Mouse (Mus musculus): ENCODE data around the gene Olfr629.
"Not testable (repeated sequence)": the region's sequence is repeated elsewhere in the genome, so short reads cannot be mapped to it uniquely, and the experiment has no call there.

Gene Olfr629

DNA sequence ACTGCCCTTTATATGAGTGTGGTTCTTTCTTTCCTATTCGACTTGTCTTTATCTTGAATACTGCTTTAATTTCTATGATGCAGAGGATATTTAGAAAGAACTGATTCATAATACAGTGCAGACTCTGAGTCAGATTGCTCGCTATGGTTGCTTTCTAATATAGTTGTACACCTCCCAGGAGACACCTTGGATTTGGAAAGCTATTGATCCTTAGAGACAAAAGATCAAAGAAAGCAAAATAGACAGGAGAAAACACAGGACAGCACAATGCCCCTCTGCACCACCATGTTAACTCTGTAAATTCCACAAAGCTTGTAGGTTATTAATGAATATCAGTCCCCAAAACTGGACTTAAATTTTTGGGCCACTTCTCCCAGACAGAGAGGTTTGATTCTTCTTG lies at the start of gene Olfr629:
Olfr629 (minus strand) TSS at position 101 of the 400 bp plus-strand sequence.
- DNase-seq = no peak

DNA sequence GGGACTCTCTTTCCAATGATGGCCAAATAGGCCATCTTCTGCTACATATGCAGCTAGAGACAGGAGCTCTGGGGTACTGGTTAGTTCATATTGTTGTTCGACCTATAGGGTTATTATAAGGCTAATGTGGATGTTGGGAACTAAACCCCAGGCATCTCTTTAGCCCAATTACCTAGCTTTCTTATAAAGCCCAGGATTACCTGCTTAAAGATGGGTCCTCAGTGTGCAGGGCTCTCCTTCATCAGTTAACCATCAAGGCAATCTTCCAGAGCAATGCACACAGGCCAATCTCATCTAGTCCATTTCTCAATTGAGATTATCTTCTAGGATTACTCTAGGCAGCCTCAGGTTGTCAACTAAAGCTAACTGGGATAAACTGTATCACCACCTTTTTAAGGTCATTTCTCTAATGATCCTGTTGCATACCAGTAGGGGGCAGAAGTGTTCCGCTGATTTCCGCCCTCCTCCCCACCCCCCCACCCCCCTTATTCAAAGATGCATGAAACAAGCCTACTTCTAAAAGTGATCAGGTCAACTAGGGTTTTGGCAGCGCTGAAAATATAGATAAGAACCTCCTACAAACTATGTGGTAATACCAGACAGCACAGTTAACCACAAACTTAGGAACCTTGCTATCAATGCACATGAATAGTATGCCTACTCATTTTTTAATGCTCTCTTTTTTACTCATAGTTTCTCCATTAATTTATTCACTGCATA lies 48.1 kb upstream of the Olfr629 start:
- DNase-seq = no peak

DNA sequence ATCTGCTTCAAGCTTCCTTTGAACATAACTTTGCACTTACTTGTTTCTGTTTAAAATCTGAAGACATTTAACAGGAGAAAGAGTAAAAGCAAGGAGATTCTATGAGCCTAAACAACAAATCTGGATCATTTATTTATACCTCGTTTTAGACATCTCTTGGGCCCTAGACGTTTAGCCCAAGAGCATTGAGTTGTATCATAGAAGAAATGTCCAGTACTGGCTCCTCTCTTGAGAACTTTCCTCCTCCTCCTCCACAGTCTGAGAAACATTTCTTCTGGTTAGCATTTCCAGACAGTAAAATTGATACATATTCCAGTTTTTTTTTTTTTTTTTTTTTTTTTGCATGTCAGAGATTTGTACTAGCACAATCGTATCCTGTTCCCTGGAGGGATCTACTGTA lies 47.0 kb upstream of the Olfr629 start, which contains the start of gene Olfr67:
Olfr67 (minus strand) TSS at position 101 of the 400 bp plus-strand sequence.
- DNase-seq = no peak

DNA sequence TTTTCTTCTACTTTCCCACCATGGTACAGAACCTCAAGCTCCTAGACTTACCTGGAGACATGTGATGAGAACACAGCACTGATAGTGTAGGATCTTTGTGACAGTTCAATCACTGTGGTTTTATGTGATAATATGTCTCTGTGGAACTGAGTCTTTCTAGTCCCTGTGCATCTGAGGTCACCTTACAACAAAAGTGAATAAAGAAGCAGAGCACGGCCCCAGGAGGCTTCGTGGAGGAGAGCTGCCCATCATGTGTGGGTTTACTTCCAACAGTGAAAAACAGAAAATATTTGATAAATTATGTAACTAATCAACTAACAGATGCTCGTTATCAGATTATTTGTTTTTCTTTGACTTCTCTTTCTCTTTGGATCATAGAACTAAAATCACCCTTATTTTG lies 34.9 kb upstream of the Olfr629 start, which contains the start of gene Olfr68:
Olfr68 (minus strand) TSS at position 101 of the 400 bp plus-strand sequence.
- DNase-seq = no peak

DNA sequence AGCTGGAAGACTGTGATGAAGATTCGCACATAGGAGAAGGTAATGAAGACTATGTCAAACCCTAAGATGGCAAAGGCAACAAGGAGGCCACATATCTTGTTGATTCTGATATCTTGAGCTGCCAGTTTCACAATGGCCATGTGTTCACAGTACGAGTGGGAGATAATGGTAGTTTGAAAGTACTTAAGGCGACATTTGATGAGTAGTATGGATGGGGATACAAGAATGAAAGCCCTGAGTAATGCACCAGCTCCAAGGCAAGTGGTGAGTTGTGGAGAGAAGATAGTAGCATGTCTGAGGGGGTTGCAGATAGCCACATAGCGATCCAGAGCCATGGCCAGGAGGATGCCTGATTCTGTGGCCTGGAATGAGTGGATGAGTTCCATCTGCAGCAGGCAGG lies 32.9 kb upstream of the Olfr629 start:
- not testable (repeated sequence) for DNase-seq

DNA sequence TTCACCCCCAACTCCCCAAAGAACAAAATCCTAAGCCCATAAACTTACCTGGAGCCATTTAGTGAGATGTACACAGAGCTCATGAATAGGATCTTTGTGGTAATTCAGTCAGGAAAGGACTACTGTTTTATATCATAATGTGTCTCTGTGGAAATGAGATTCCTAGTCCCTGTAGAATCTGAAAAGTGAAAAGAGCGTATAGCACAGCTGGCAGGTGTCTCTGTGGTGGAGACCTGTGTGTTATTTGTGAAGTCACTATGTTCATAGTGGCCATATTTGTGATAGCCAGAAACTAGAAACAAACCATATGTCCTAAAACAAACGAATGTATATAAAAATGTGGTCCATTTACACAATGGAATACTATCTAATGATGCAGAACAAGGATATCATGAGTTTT lies 26.8 kb upstream of the Olfr629 start, which contains the start of gene Olfr69:
Olfr69 (minus strand) TSS at position 101 of the 400 bp plus-strand sequence.
- no peak for DNase-seq

DNA sequence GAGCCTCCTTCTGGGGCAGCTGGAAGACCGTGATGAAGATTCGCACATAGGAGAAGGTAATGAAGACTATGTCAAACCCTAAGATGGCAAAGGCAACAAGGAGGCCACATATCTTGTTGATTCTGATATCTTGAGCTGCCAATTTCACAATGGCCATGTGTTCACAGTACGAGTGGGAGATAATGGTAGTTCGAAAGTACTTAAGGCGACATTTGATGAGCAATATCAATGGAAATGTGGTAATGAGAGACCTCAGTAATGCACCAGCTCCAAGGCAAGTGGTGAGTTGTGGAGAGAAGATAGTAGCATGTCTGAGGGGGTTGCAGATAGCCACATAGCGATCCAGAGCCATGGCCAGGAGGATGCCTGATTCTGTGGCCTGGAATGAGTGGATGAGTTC lies 22.9 kb upstream of the Olfr629 start:
- not testable (repeated sequence) for DNase-seq

DNA sequence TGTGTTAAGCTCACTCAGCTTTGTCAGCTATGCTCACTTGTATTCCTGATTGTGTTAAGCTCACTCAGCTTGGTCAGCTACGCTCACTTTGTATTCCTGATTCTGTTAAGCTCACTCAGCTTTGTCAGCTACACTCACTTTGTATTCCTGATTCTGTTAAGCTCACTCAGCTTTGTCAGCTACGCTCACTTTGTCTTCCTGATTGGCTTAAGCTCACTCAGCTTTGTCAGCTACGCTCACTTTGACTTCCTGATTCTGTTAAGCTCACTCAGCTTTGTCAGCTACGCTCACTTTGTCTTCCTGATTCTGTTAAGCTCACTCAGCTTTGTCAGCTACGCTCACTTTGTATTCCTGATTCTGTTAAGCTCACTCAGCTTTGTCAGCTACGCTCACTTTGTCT lies 17.5 kb upstream of the Olfr629 start:
- DNase-seq = not testable (repeated sequence)

DNA sequence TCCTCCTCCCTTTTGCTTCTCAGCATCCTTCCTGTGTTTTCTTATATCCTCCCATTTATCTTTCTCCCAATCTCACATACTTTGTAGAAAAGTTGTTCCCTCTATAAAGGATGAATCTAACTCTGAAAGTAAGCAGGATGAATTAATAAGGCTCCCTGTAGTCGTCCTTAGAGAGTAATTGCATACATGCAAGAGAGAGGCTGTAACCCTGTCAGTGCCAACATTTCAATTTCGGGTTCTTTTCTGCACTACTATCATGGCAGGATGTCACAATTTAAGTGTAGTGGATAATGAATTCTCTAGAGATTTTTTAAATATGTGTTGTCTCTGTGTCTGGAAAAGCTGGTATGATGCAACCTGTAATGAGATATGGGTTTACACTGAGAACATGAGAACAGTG lies 12.5 kb upstream of the Olfr629 start, which contains the start of gene Olfr630:
Olfr630 (minus strand) TSS at position 101 of the 400 bp plus-strand sequence.
- DNase-seq = no peak

DNA sequence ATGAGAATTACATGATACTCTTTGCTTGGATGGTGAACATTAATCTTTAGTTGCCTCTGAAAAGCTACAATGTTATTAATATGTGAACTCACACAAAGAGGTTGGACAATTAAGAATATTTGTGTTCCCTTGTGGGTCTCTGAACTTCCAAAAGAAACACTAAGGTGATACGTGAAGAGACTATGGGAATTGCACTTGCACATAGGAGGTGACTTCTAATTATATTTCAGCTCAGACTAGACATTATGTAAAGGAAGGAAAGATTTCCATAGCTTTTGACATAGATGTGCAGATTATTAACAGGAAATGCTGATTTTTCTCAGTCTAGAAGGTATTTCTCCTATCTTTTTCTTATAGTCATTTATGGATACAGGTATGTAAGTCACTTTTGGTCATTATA lies 14.7 kb downstream of the Olfr629 start, which contains the start of gene Olfr628:
Olfr628 (plus strand) TSS at position 301 of the 400 bp plus-strand sequence.
- DNase-seq = no peak

DNA sequence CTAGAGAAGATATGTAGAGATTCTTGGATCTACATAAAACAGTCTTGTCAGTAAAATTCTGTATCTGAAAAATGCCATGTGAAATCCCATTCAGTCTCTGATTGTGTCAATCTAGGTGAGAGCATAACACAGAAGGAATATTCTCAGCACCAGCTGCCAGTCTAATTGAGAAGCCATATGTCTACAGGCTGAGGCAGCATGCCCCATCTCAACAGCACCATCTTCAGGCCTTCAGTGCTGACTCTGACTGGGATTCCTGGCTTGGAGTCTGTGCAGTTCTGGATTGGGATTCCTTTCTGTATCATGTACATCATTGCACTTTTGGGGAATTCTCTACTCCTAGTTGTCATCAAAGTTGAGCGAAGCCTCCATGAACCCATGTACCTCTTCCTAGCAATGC lies 28.3 kb downstream of the Olfr629 start:
- DNase-seq = not testable (repeated sequence)

DNA sequence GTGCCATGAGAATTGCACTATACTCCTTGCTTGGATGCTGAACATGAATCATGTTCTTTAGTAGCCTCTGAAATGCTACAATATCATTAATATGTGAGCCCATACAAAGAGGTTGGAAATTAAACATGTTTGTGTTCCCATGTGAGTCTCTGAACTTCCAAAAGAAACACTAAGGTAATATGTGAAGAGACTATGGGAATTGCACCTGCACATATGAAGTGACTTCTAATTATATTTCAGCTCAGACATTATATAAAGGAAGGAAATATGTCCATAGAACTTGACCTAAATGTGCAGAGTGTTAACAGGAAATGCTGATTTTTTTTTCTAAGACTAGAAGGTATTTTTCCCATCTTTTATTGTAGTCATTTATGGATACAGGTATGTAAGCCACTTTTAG lies 30.4 kb downstream of the Olfr629 start, which contains the start of gene Olfr243:
Olfr243 (plus strand) TSS at position 301 of the 400 bp plus-strand sequence.
- DNase-seq = no peak

DNA sequence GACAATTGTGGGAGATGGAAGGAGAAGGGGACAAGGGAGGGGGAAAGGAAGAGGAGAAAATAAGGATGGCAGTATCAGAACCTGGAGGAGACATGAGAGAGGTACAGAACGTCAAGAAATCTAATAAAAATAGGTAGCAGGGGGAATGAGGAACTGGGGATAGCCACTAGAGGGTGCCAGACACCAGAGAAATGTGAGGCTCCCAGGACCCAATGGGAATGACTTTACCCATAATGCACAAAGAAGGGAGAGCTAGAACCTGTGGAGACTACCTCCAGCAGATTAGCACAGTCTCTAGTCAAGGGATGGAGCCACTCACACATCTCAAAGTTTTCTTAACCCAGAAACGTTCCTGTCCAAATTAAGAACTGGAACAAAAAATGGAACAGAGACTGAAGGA lies 32.7 kb downstream of the Olfr629 start:
- DNase-seq = no peak

DNA sequence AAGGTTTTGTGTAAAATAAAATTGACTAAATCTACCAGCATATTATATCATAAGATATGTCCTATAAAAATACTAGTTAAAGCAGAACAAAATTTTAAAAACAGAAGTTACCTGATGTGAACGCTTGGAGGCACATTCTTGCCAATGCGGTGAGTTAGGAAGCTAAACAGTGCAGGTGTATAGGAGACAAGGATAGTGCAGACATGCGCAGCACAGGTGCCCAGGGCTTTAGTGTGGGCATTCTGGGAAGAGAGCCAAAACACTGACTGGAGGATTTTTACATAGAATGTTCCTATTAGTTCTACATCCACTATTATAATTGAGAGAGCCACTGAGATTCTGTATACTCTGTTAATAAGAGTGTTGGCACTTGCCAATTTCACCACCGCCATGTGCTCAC lies 45.3 kb downstream of the Olfr629 start:
- no peak for DNase-seq
